Mouse (Mus musculus): ENCODE measurements around the gene Gna15. TPM values are rescaled to one million over a fixed set of nuclear protein-coding genes. Genes with fewer than 3 reads are reported as not detected.

Gene Gna15
- polyA plus RNA-seq, 1 experiment from 2014 or later: 1.2 TPM

- Histone ChIP-seq H3K27me3 (peaks cover 43% of the 10 kb centered on the region), H3K27ac (replicated peaks) (no peak overlapping the region), H3K36me3 (no peaks in the 10 kb centered on the region), H3K9me3 (no peaks in the 10 kb centered on the region), H3K4me2 (no peak overlapping the region), H3K4me3 (no peak overlapping the region), H3K9ac (no peak overlapping the region), H3K4me1 (replicated peaks) (no peaks in the 10 kb centered on the region)
- WGBS: 82% methylated on average over 6 of the region's 6 CpGs
- ATAC-seq (ENCODE audit: low FRiP score, low read depth): no peak
Observed at GRCm38 (mm10) chr10:81458267-81458666, 65.8 kb downstream of the Gna15 start.

GRCm38 (mm10) chr10:81457624-81458023 lies 66.4 kb downstream of the Gna15 start:
- WGBS: 81% methylated on average over 8 of the region's 8 CpGs
- ATAC-seq (ENCODE audit: low FRiP score, low read depth): no peak
- H3K27me3 ChIP-seq: peaks cover 42% of the 10 kb centered on the region

GRCm38 (mm10) chr10:81456983-81457563 lies 67.0 kb downstream of the Gna15 start:
- H3K27ac ChIP-seq (replicated peaks): no peak overlapping the region
- no peaks in the 10 kb centered on the region for H3K9me3 ChIP-seq
- no peak overlapping the region for H3K4me2 ChIP-seq
- ATAC-seq (ENCODE audit: low FRiP score, low read depth): no peak
- WGBS: 59% methylated on average over 12 of the region's 12 CpGs
- H3K36me3 ChIP-seq: no peaks in the 10 kb centered on the region
- peaks cover 40% of the 10 kb centered on the region for H3K27me3 ChIP-seq
- H3K4me1 ChIP-seq (replicated peaks): no peaks in the 10 kb centered on the region
- H3K9ac ChIP-seq: no peak overlapping the region
- H3K4me3 ChIP-seq: no peak overlapping the region

More at GRCm38 (mm10) chr10:81457624-81458023, 66.4 kb downstream of the Gna15 start:
- Histone ChIP-seq H3K9ac (no peak overlapping the region), H3K4me3 (no peak overlapping the region), H3K36me3 (no peaks in the 10 kb centered on the region), H3K4me2 (no peak overlapping the region), H3K27ac (replicated peaks) (no peak overlapping the region), H3K4me1 (replicated peaks) (no peaks in the 10 kb centered on the region), H3K9me3 (no peaks in the 10 kb centered on the region)

GRCm38 (mm10) chr10:81455181-81455895 lies 68.7 kb downstream of the Gna15 start, which contains the start of gene Nfic:
Nfic (minus strand) TSS chr10:81455635.
- no peak within 1 kb of the TSS for H3K4me3 ChIP-seq
- no peaks in the 10 kb centered on the region for H3K4me1 ChIP-seq (replicated peaks)
- peaks cover 51% of the 10 kb centered on the region for H3K27me3 ChIP-seq
- no peak within 1 kb of the TSS for H3K9ac ChIP-seq
- H3K36me3 ChIP-seq: no peaks in the 10 kb centered on the region
- no peak within 1 kb of the TSS for H3K27ac ChIP-seq (replicated peaks)
- ATAC-seq (ENCODE audit: low FRiP score, low read depth): no peak
- WGBS: 68% methylated on average over 28 of the region's 28 CpGs
- H3K4me2 ChIP-seq: no peak within 1 kb of the TSS
- no peaks in the 10 kb centered on the region for H3K9me3 ChIP-seq

- no peak overlapping the region for H3K4me3 ChIP-seq
- no peak for ATAC-seq (ENCODE audit: low FRiP score, low read depth)
- no peak overlapping the region for H3K4me2 ChIP-seq
- H3K4me1 ChIP-seq (replicated peaks): no peaks in the 10 kb centered on the region
- WGBS: 76% methylated on average over 2 of the region's 2 CpGs
- H3K9me3 ChIP-seq: no peaks in the 10 kb centered on the region
- H3K36me3 ChIP-seq: no peaks in the 10 kb centered on the region
- no peak overlapping the region for H3K9ac ChIP-seq
- no peak overlapping the region for H3K27ac ChIP-seq (replicated peaks)
- H3K27me3 ChIP-seq: peaks cover 54% of the 10 kb centered on the region
Observed at GRCm38 (mm10) chr10:81454106-81454505, 69.9 kb downstream of the Gna15 start.

- 1% methylated on average over 14 of the region's 14 CpGs for WGBS
- no peak overlapping the region for H3K27ac ChIP-seq (replicated peaks)
- no peak overlapping the region for H3K4me2 ChIP-seq
- no peak overlapping the region for H3K9ac ChIP-seq
- H3K27me3 ChIP-seq: peaks cover 54% of the 10 kb centered on the region
- H3K4me1 ChIP-seq (replicated peaks): no peaks in the 10 kb centered on the region
- H3K9me3 ChIP-seq: no peaks in the 10 kb centered on the region
- ATAC-seq (ENCODE audit: low FRiP score, low read depth): no peak
- no peaks in the 10 kb centered on the region for H3K36me3 ChIP-seq
- H3K4me3 ChIP-seq: no peak overlapping the region
Observed at GRCm38 (mm10) chr10:81452947-81453288, 71.1 kb downstream of the Gna15 start.

Small RNA genes lying within 50 kb of the gene (microRNA-seq; reads per million reads assigned to microRNA genes)
- not detected for gene Gm25595

Other genes with a start within 250 kb of the Gna15 start
- 5.9 and 6.2 TPM in 2 replicates for gene Tjp3, start 232.6 kb downstream of the Gna15 start, polyA plus RNA-seq (2015; fragmentation: Nextera tagmentation; extraction: Ambion mirVana)
- 130 and 151 TPM in 2 replicates for gene Pip5k1c, start 231.3 kb downstream of the Gna15 start, polyA plus RNA-seq (2015; fragmentation: Nextera tagmentation; extraction: Ambion mirVana)
- 33.8 and 35.1 TPM in 2 replicates for gene Cactin, start 203.1 kb downstream of the Gna15 start, polyA plus RNA-seq (2015; fragmentation: Nextera tagmentation; extraction: Ambion mirVana)
- 4.7 and 5.2 TPM in 2 replicates for gene Tbxa2r, start 195.5 kb downstream of the Gna15 start, polyA plus RNA-seq (2015; fragmentation: Nextera tagmentation; extraction: Ambion mirVana)
- gene Gipc3, start 181.0 kb downstream of the Gna15 start, polyA plus RNA-seq (2015; fragmentation: Nextera tagmentation; extraction: Ambion mirVana): not detected in 2 replicates
- 39.0 and 39.9 TPM in 2 replicates for gene Hmg20b, start 173.7 kb downstream of the Gna15 start, polyA plus RNA-seq (2015; fragmentation: Nextera tagmentation; extraction: Ambion mirVana)
- gene Mfsd12, start 166.7 kb downstream of the Gna15 start, polyA plus RNA-seq (2015; fragmentation: Nextera tagmentation; extraction: Ambion mirVana): 21.0 and 21.1 TPM in 2 replicates
- gene 4930404N11Rik, start 158.4 kb downstream of the Gna15 start, polyA plus RNA-seq (2015; fragmentation: Nextera tagmentation; extraction: Ambion mirVana): 1.1 TPM in 2 replicates
- gene Fzr1, start 145.7 kb downstream of the Gna15 start, polyA plus RNA-seq (2015; fragmentation: Nextera tagmentation; extraction: Ambion mirVana): 147 and 152 TPM in 2 replicates
- gene Dohh, start 139.8 kb downstream of the Gna15 start, polyA plus RNA-seq (2015; fragmentation: Nextera tagmentation; extraction: Ambion mirVana): 92.2 and 94.0 TPM in 2 replicates
- gene Gm48551, start 139.8 kb downstream of the Gna15 start, polyA plus RNA-seq (2015; fragmentation: Nextera tagmentation; extraction: Ambion mirVana): 6.2 and 6.6 TPM in 2 replicates
- gene Gm48552, start 135.2 kb downstream of the Gna15 start, polyA plus RNA-seq (2015; fragmentation: Nextera tagmentation; extraction: Ambion mirVana): 2.1 and 2.7 TPM in 2 replicates
- gene Smim24, start 131.2 kb downstream of the Gna15 start, polyA plus RNA-seq (2015; fragmentation: Nextera tagmentation; extraction: Ambion mirVana): 1.4 and 1.8 TPM in 2 replicates
- gene Nfic, start 68.6 kb downstream of the Gna15 start, polyA plus RNA-seq (2015; fragmentation: Nextera tagmentation; extraction: Ambion mirVana): 26.6 and 28.0 TPM in 2 replicates
- gene Celf5, start 41.5 kb downstream of the Gna15 start, polyA plus RNA-seq (2015; fragmentation: Nextera tagmentation; extraction: Ambion mirVana): 70.0 and 77.6 TPM in 2 replicates
- 66.5 and 72.7 TPM in 2 replicates for gene Ncln, start 27.8 kb downstream of the Gna15 start, polyA plus RNA-seq (2015; fragmentation: Nextera tagmentation; extraction: Ambion mirVana)
- 0.83 and 0.86 TPM in 2 replicates for gene S1pr4, start 24.1 kb downstream of the Gna15 start, polyA plus RNA-seq (2015; fragmentation: Nextera tagmentation; extraction: Ambion mirVana)
- 94.3 and 109 TPM in 2 replicates for gene Gna11, start 21.0 kb upstream of the Gna15 start, polyA plus RNA-seq (2015; fragmentation: Nextera tagmentation; extraction: Ambion mirVana)
- gene Aes, start 35.3 kb upstream of the Gna15 start, polyA plus RNA-seq (2015; fragmentation: Nextera tagmentation; extraction: Ambion mirVana): 820 and 884 TPM in 2 replicates
- gene Tle2, start 50.3 kb upstream of the Gna15 start, polyA plus RNA-seq (2015; fragmentation: Nextera tagmentation; extraction: Ambion mirVana): 46.6 and 46.9 TPM in 2 replicates
- 8.7 and 9.8 TPM in 2 replicates for gene Tle6, start 76.8 kb upstream of the Gna15 start, polyA plus RNA-seq (2015; fragmentation: Nextera tagmentation; extraction: Ambion mirVana)
- gene BC025920, start 82.0 kb upstream of the Gna15 start, polyA plus RNA-seq (2015; fragmentation: Nextera tagmentation; extraction: Ambion mirVana): 1.7 and 2.1 TPM in 2 replicates
- gene Sirt6, start 103.6 kb upstream of the Gna15 start, polyA plus RNA-seq (2015; fragmentation: Nextera tagmentation; extraction: Ambion mirVana): 49.0 and 49.1 TPM in 2 replicates
- gene Ankrd24, start 104.3 kb upstream of the Gna15 start, polyA plus RNA-seq (2015; fragmentation: Nextera tagmentation; extraction: Ambion mirVana): 19.4 and 23.6 TPM in 2 replicates
- gene Gm10778, start 124.8 kb upstream of the Gna15 start, polyA plus RNA-seq (2015; fragmentation: Nextera tagmentation; extraction: Ambion mirVana): 5.4 and 6.5 TPM in 2 replicates
- 13.9 and 16.2 TPM in 2 replicates for gene Zfp433, start 180.6 kb upstream of the Gna15 start, polyA plus RNA-seq (2015; fragmentation: Nextera tagmentation; extraction: Ambion mirVana)
- gene Gm3055, start 246.9 kb upstream of the Gna15 start, polyA plus RNA-seq (2015; fragmentation: Nextera tagmentation; extraction: Ambion mirVana): 14.6 and 16.4 TPM in 2 replicates

All from hindbrain, embryonic 15.5 days (tissue).